Mouse (Mus musculus): Measurements from ENCODE around the gene Prkd1. TPM values are rescaled to one million over a fixed set of nuclear protein-coding genes. Genes with fewer than 3 reads are reported as not detected.

Gene Prkd1
- polyA plus RNA-seq, 1 experiment = not detected

- Histone ChIP-seq H3K27ac (ENCODE audit: insufficient read depth, low read depth, low read length) (no peak overlapping the region), H3K4me3 (ENCODE audit: insufficient read depth, low read depth, low read length) (no peak overlapping the region), H3K4me1 (ENCODE audit: control insufficient read depth, insufficient read depth, low read length) (peaks cover 5% of the 10 kb centered on the region)
- 93% methylated on average over 5 of the region's 5 CpGs for WGBS
- TF ChIP-seq CTCF (IDR thresholded peaks at IDR 0.05; ENCODE audit: insufficient read depth, low read depth, low read length) (no peak), POLR2A (IDR thresholded peaks at IDR 0.05; ENCODE audit: insufficient read depth, low read depth, low read length) (no peak)
These were observed 108.1 kb downstream of the Prkd1 start for GRCm38 (mm10) chr12:50540793-50541192.

- 48% methylated on average over 3 of the region's 3 CpGs for WGBS
- H3K4me1 ChIP-seq (ENCODE audit: control insufficient read depth, insufficient read depth, low read length) = peaks cover 2% of the 10 kb centered on the region; the same call in 1 of the 2 replicates
- no peak for TF ChIP-seq CTCF (IDR thresholded peaks at IDR 0.05; ENCODE audit: insufficient read depth, low read depth, low read length)
- no peak for TF ChIP-seq POLR2A (IDR thresholded peaks at IDR 0.05; ENCODE audit: insufficient read depth, low read depth, low read length)
- H3K4me3 ChIP-seq (ENCODE audit: insufficient read depth, low read depth, low read length) = no peak overlapping the region
- H3K27ac ChIP-seq (ENCODE audit: insufficient read depth, low read depth, low read length) = no peak overlapping the region
These were observed 110.5 kb downstream of the Prkd1 start for GRCm38 (mm10) chr12:50538296-50538965.

- H3K27ac ChIP-seq (ENCODE audit: insufficient read depth, low read depth, low read length) = peak overlapping the region; percentile 45; the same call in 1 of the 2 replicates
These were observed 111.1 kb downstream of the Prkd1 start for GRCm38 (mm10) chr12:50537761-50538160.

GRCm38 (mm10) chr12:50537006-50537405, 111.9 kb downstream of the Prkd1 start:
- Histone ChIP-seq H3K27ac (ENCODE audit: insufficient read depth, low read depth, low read length) (no peak overlapping the region), H3K4me1 (ENCODE audit: control insufficient read depth, insufficient read depth, low read length) (peaks cover 2% of the 10 kb centered on the region; the same call in 1 of the 2 replicates), H3K4me3 (ENCODE audit: insufficient read depth, low read depth, low read length) (no peak overlapping the region)
- WGBS = 54% methylated on average over 1 of the region's 1 CpGs
- TF ChIP-seq CTCF (IDR thresholded peaks at IDR 0.05; ENCODE audit: insufficient read depth, low read depth, low read length) (no peak), POLR2A (IDR thresholded peaks at IDR 0.05; ENCODE audit: insufficient read depth, low read depth, low read length) (no peak)

More at GRCm38 (mm10) chr12:50537761-50538160, 111.1 kb downstream of the Prkd1 start:
- 63% methylated on average over 2 of the region's 2 CpGs for WGBS
- TF ChIP-seq CTCF (IDR thresholded peaks at IDR 0.05; ENCODE audit: insufficient read depth, low read depth, low read length) = no peak
- TF ChIP-seq POLR2A (IDR thresholded peaks at IDR 0.05; ENCODE audit: insufficient read depth, low read depth, low read length) = no peak
- H3K4me3 ChIP-seq (ENCODE audit: insufficient read depth, low read depth, low read length) = no peak overlapping the region
- peaks cover 2% of the 10 kb centered on the region; the same call in 1 of the 2 replicates for H3K4me1 ChIP-seq (ENCODE audit: control insufficient read depth, insufficient read depth, low read length)

GRCm38 (mm10) chr12:50528633-50529032, 120.3 kb downstream of the Prkd1 start:
- 90% methylated on average over 1 of the region's 1 CpGs for WGBS
- no peak for TF ChIP-seq POLR2A (IDR thresholded peaks at IDR 0.05; ENCODE audit: insufficient read depth, low read depth, low read length)
- no peak for TF ChIP-seq CTCF (IDR thresholded peaks at IDR 0.05; ENCODE audit: insufficient read depth, low read depth, low read length)
- no peak overlapping the region for H3K4me3 ChIP-seq (ENCODE audit: insufficient read depth, low read depth, low read length)
- no peak overlapping the region for H3K27ac ChIP-seq (ENCODE audit: insufficient read depth, low read depth, low read length)
- H3K4me1 ChIP-seq (ENCODE audit: control insufficient read depth, insufficient read depth, low read length) = no peaks in the 10 kb centered on the region

- no peaks in the 10 kb centered on the region for H3K4me1 ChIP-seq (ENCODE audit: control insufficient read depth, insufficient read depth, low read length)
- WGBS = 79% methylated on average over 2 of the region's 2 CpGs
- no peak overlapping the region for H3K4me3 ChIP-seq (ENCODE audit: insufficient read depth, low read depth, low read length)
- no peak overlapping the region for H3K27ac ChIP-seq (ENCODE audit: insufficient read depth, low read depth, low read length)
- TF ChIP-seq POLR2A (IDR thresholded peaks at IDR 0.05; ENCODE audit: insufficient read depth, low read depth, low read length) (no peak), CTCF (IDR thresholded peaks at IDR 0.05; ENCODE audit: insufficient read depth, low read depth, low read length) (no peak)
These were observed 124.8 kb downstream of the Prkd1 start for GRCm38 (mm10) chr12:50524061-50524460.

GRCm38 (mm10) chr12:50514526-50514925, 134.4 kb downstream of the Prkd1 start:
- Histone ChIP-seq H3K4me3 (ENCODE audit: insufficient read depth, low read depth, low read length) (no peak overlapping the region), H3K27ac (ENCODE audit: insufficient read depth, low read depth, low read length) (no peak overlapping the region), H3K4me1 (ENCODE audit: control insufficient read depth, insufficient read depth, low read length) (no peaks in the 10 kb centered on the region)
- TF ChIP-seq CTCF (IDR thresholded peaks at IDR 0.05; ENCODE audit: insufficient read depth, low read depth, low read length) = no peak
- no peak for TF ChIP-seq POLR2A (IDR thresholded peaks at IDR 0.05; ENCODE audit: insufficient read depth, low read depth, low read length)
- 70% methylated on average over 2 of the region's 2 CpGs for WGBS

GRCm38 (mm10) chr12:50511486-50512225, 137.2 kb downstream of the Prkd1 start:
- Histone ChIP-seq H3K27ac (ENCODE audit: insufficient read depth, low read depth, low read length) (no peak overlapping the region), H3K4me1 (ENCODE audit: control insufficient read depth, insufficient read depth, low read length) (no peaks in the 10 kb centered on the region), H3K4me3 (ENCODE audit: insufficient read depth, low read depth, low read length) (no peak overlapping the region)
- TF ChIP-seq CTCF (IDR thresholded peaks at IDR 0.05; ENCODE audit: insufficient read depth, low read depth, low read length) (no peak), POLR2A (IDR thresholded peaks at IDR 0.05; ENCODE audit: insufficient read depth, low read depth, low read length) (no peak)
- 88% methylated on average over 4 of the region's 4 CpGs for WGBS

GRCm38 (mm10) chr12:50508762-50509161, 140.1 kb downstream of the Prkd1 start:
- no peak overlapping the region for H3K27ac ChIP-seq (ENCODE audit: insufficient read depth, low read depth, low read length)
- H3K4me1 ChIP-seq (ENCODE audit: control insufficient read depth, insufficient read depth, low read length) = no peaks in the 10 kb centered on the region
- no peak overlapping the region for H3K4me3 ChIP-seq (ENCODE audit: insufficient read depth, low read depth, low read length)
- 89% methylated on average over 2 of the region's 2 CpGs for WGBS
- TF ChIP-seq CTCF (IDR thresholded peaks at IDR 0.05; ENCODE audit: insufficient read depth, low read depth, low read length) = no peak
- no peak for TF ChIP-seq POLR2A (IDR thresholded peaks at IDR 0.05; ENCODE audit: insufficient read depth, low read depth, low read length)

Measured in olfactory bulb, adult 2 months (tissue).